Mouse (Mus musculus) megakaryocyte, adult 5-6 weeks (primary cell): ENCODE data around the gene Rab26. TPM values are rescaled to one million over a fixed set of nuclear protein-coding genes. Genes with fewer than 3 reads are reported as not detected.

Experiments
- ATAC-seq: 2 replicates; pipeline ENCODE4 v1.8.0; 2016; ENCODE audit warnings: mild to moderate bottlenecking, inconsistent platforms; ENCODE audit not compliant: poor library complexity, severe bottlenecking
- total RNA-seq, 2 experiments: library from RNA; stranded (forward) in 1 of 2; stranded (reverse) in 1 of 2; fragments of 153-499, 151-499 nt in 1 of 2; fragments of 221-1000, 200-1000 nt in 1 of 2; gene quantifications; 2 replicates each; pipeline versions ENCODE4 v1.2.3 to v1.2.4; 2015 to 2017

The Rab26 gene
- total RNA-seq, 2 experiments from 2014 or later = 0.42 to 0.95 TPM

- no peak for ATAC-seq
Measured at GRCm38 (mm10) chr17:24479431-24479830, 54.6 kb downstream of the Rab26 start.

GRCm38 (mm10) chr17:24478663-24479380 is 55.2 kb downstream of the Rab26 start, which contains the start of gene Mlst8:
Mlst8 (minus strand) TSS chr17:24479078.
- ATAC-seq = peak; percentile 91

- no peak for ATAC-seq
Measured at GRCm38 (mm10) chr17:24477985-24478600, 55.9 kb downstream of the Rab26 start.

Other genes with a start within 250 kb of the Rab26 start
- gene Abca17, start 183.1 kb downstream of the Rab26 start, total RNA-seq (2015) = 0.41 and 0.58 TPM in 2 replicates
- gene Abca17, start 183.1 kb downstream of the Rab26 start, total RNA-seq (2017) = 0.28 and 0.88 TPM in 2 replicates
- gene Abca3, start 182.3 kb downstream of the Rab26 start, total RNA-seq (2015) = 40.2 and 43.6 TPM in 2 replicates
- 32.2 and 33.5 TPM in 2 replicates for gene Abca3, start 182.3 kb downstream of the Rab26 start, total RNA-seq (2017)
- 93.0 and 102 TPM in 2 replicates for gene Rnps1, start 119.6 kb downstream of the Rab26 start, total RNA-seq (2015)
- gene Rnps1, start 119.6 kb downstream of the Rab26 start, total RNA-seq (2017) = 115 and 125 TPM in 2 replicates
- gene Eci1, start 107.6 kb downstream of the Rab26 start, total RNA-seq (2015) = 26.0 and 30.6 TPM in 2 replicates
- gene Eci1, start 107.6 kb downstream of the Rab26 start, total RNA-seq (2017) = 10.2 and 19.1 TPM in 2 replicates
- 2.6 and 4.7 TPM in 2 replicates for gene Dnase1l2, start 91.1 kb downstream of the Rab26 start, total RNA-seq (2015)
- 1.4 and 1.7 TPM in 2 replicates for gene Dnase1l2, start 91.1 kb downstream of the Rab26 start, total RNA-seq (2017)
- 20.7 and 27.5 TPM in 2 replicates for gene E4f1, start 63.9 kb downstream of the Rab26 start, total RNA-seq (2015)
- 14.2 and 14.5 TPM in 2 replicates for gene E4f1, start 63.9 kb downstream of the Rab26 start, total RNA-seq (2017)
- 20.7 and 25.5 TPM in 2 replicates for gene Pgp, start 63.8 kb downstream of the Rab26 start, total RNA-seq (2015)
- 14.5 and 14.6 TPM in 2 replicates for gene Pgp, start 63.8 kb downstream of the Rab26 start, total RNA-seq (2017)
- gene Bricd5, start 60.3 kb downstream of the Rab26 start, total RNA-seq (2015) = 0.75 TPM in 1 of 2 replicates, not detected in the other
- gene Bricd5, start 60.3 kb downstream of the Rab26 start, total RNA-seq (2017) = 0.26 TPM in 1 of 2 replicates, not detected in the other
- gene Mlst8, start 55.1 kb downstream of the Rab26 start, total RNA-seq (2015) = 12.5 and 14.6 TPM in 2 replicates
- 42.3 and 43.2 TPM in 2 replicates for gene Mlst8, start 55.1 kb downstream of the Rab26 start, total RNA-seq (2017)
- not detected in 2 replicates for gene Caskin1, start 45.6 kb downstream of the Rab26 start, total RNA-seq (2015)
- gene Caskin1, start 45.6 kb downstream of the Rab26 start, total RNA-seq (2017) = not detected in 2 replicates
- gene Traf7, start 6.3 kb downstream of the Rab26 start, total RNA-seq (2015) = 46.4 and 48.1 TPM in 2 replicates
- gene Traf7, start 6.3 kb downstream of the Rab26 start, total RNA-seq (2017) = 81.3 and 82.8 TPM in 2 replicates
- 7.8 and 10.8 TPM in 2 replicates for gene Pkd1, start 15.6 kb upstream of the Rab26 start, total RNA-seq (2015)
- 13.1 and 19.9 TPM in 2 replicates for gene Pkd1, start 15.6 kb upstream of the Rab26 start, total RNA-seq (2017)
- gene Tsc2, start 98.4 kb upstream of the Rab26 start, total RNA-seq (2015) = 60.9 and 78.2 TPM in 2 replicates
- 25.5 and 32.4 TPM in 2 replicates for gene Tsc2, start 98.4 kb upstream of the Rab26 start, total RNA-seq (2017)
- 0.50 and 2.1 TPM in 2 replicates for gene Nthl1, start 98.5 kb upstream of the Rab26 start, total RNA-seq (2015)
- 3.4 and 4.7 TPM in 2 replicates for gene Nthl1, start 98.5 kb upstream of the Rab26 start, total RNA-seq (2017)
- 0.30 and 1.4 TPM in 2 replicates for gene Slc9a3r2, start 116.1 kb upstream of the Rab26 start, total RNA-seq (2015)
- 1.1 and 1.5 TPM in 2 replicates for gene Slc9a3r2, start 116.1 kb upstream of the Rab26 start, total RNA-seq (2017)
- gene Npw, start 124.2 kb upstream of the Rab26 start, total RNA-seq (2015) = not detected in 2 replicates
- gene Npw, start 124.2 kb upstream of the Rab26 start, total RNA-seq (2017) = not detected in 2 replicates
- 18.1 and 19.2 TPM in 2 replicates for gene Zfp598, start 135.5 kb upstream of the Rab26 start, total RNA-seq (2015)
- gene Zfp598, start 135.5 kb upstream of the Rab26 start, total RNA-seq (2017) = 12.7 and 17.8 TPM in 2 replicates
- gene Syngr3, start 155.7 kb upstream of the Rab26 start, total RNA-seq (2015) = not detected in 2 replicates
- not detected in 2 replicates for gene Syngr3, start 155.7 kb upstream of the Rab26 start, total RNA-seq (2017)
- 18.1 and 21.8 TPM in 2 replicates for gene Gfer, start 161.9 kb upstream of the Rab26 start, total RNA-seq (2015)
- gene Gfer, start 161.9 kb upstream of the Rab26 start, total RNA-seq (2017) = 31.6 and 36.2 TPM in 2 replicates
- 1.5 and 1.7 TPM in 2 replicates for gene Noxo1, start 162.0 kb upstream of the Rab26 start, total RNA-seq (2015)
- 0.62 and 1.9 TPM in 2 replicates for gene Noxo1, start 162.0 kb upstream of the Rab26 start, total RNA-seq (2017)
- gene Tbl3, start 173.4 kb upstream of the Rab26 start, total RNA-seq (2015) = 9.1 and 10.3 TPM in 2 replicates
- gene Tbl3, start 173.4 kb upstream of the Rab26 start, total RNA-seq (2017) = 15.6 and 21.3 TPM in 2 replicates
- gene Rnf151, start 183.9 kb upstream of the Rab26 start, total RNA-seq (2015) = not detected in 2 replicates
- not detected in 2 replicates for gene Rnf151, start 183.9 kb upstream of the Rab26 start, total RNA-seq (2017)
- gene Rps2, start 183.9 kb upstream of the Rab26 start, total RNA-seq (2015) = 2,172 and 2,303 TPM in 2 replicates
- 591 and 664 TPM in 2 replicates for gene Rps2, start 183.9 kb upstream of the Rab26 start, total RNA-seq (2017)
- gene Ndufb10, start 190.3 kb upstream of the Rab26 start, total RNA-seq (2015) = 186 and 217 TPM in 2 replicates
- 251 and 266 TPM in 2 replicates for gene Ndufb10, start 190.3 kb upstream of the Rab26 start, total RNA-seq (2017)
- 0.45 and 0.52 TPM in 2 replicates for gene Rpl3l, start 193.6 kb upstream of the Rab26 start, total RNA-seq (2015)
- 0.15 and 1.5 TPM in 2 replicates for gene Rpl3l, start 193.6 kb upstream of the Rab26 start, total RNA-seq (2017)
- gene Msrb1, start 202.4 kb upstream of the Rab26 start, total RNA-seq (2015) = 1,003 and 1,039 TPM in 2 replicates
- 540 and 544 TPM in 2 replicates for gene Msrb1, start 202.4 kb upstream of the Rab26 start, total RNA-seq (2017)
- not detected in 2 replicates for gene Hs3st6, start 218.8 kb upstream of the Rab26 start, total RNA-seq (2015)
- gene Hs3st6, start 218.8 kb upstream of the Rab26 start, total RNA-seq (2017) = not detected in 2 replicates